Mouse (Mus musculus) forebrain, embryonic 11.5 days (tissue): Measurements from ENCODE around the gene Duox1. TPM values are rescaled to one million over a fixed set of nuclear protein-coding genes. Genes with fewer than 3 reads are reported as not detected.

Experiments used
- ATAC-seq: fragments of 200-750 bp; cut with Nextera tagmentation; replicated peaks from 2 replicates; pipeline ENCODE4 v1.8.0; 2017; ENCODE audit warnings: moderate TSS enrichment; ENCODE audit not compliant: low FRiP score
- DNase-seq: peaks from one replicate; pipeline ENCODE4 v3.0.0-alpha.2; 2017; ENCODE audit warnings: low spot score
- H3K27ac ChIP-seq: fragments of 300-500 bp; sonication (generic); 2 replicates; pipeline ENCODE4 v1.5.1; 2014; ENCODE audit warnings: low read depth, low read length
- H3K27me3 ChIP-seq: fragments of 300-500 bp; sonication (generic); 2 replicates; pipeline ENCODE4 v1.6.1; 2014; ENCODE audit warnings: mild to moderate bottlenecking, low read length, mixed read lengths; ENCODE audit not compliant: control insufficient read depth, insufficient read depth
- H3K36me3 ChIP-seq: fragments of 300-500 bp; sonication (generic); 2 replicates; pipeline ENCODE4 v1.6.1; 2014; ENCODE audit warnings: mild to moderate bottlenecking, low read length, moderate library complexity, mixed read lengths; ENCODE audit not compliant: control insufficient read depth, insufficient read depth
- H3K4me1 ChIP-seq: fragments of 300-500 bp; sonication (generic); replicated peaks from 2 replicates; pipeline ENCODE4 v1.6.1; 2014; ENCODE audit warnings: low read length, mixed read lengths; ENCODE audit not compliant: control insufficient read depth, insufficient read depth
- H3K4me2 ChIP-seq: fragments of 300-500 bp; sonication (generic); 2 replicates; pipeline ENCODE4 v1.6.1; 2014; ENCODE audit warnings: low read depth, mild to moderate bottlenecking, low read length, moderate library complexity, mixed read lengths; ENCODE audit not compliant: severe bottlenecking
- H3K4me3 ChIP-seq: fragments of 300-500 bp; sonication (generic); 2 replicates; pipeline ENCODE4 v1.5.1; 2014; ENCODE audit warnings: low read depth, low read length
- H3K9ac ChIP-seq: fragments of 300-500 bp; sonication (generic); 2 replicates; pipeline ENCODE4 v1.6.1; 2014; ENCODE audit warnings: low read length
- H3K9me3 ChIP-seq: fragments of 300-500 bp; sonication (generic); 2 replicates; pipeline ENCODE4 v1.6.1; 2016; ENCODE audit warnings: low read length, mixed read lengths; ENCODE audit not compliant: control insufficient read depth
- WGBS: fragments of 180-500 bp; shearing (Covaris S2); extraction: QIAGEN DNeasy Blood & Tissue Kit; methylation state at CpG from one replicate; pipeline ENCODE4 v1.1.7; 2014; 5-methylcytosine and 5-hydroxymethylcytosine counted together
- polyA plus RNA-seq: library from polyadenylated mRNA; unstranded; fragments of >200 nt; fragmentation: Nextera tagmentation; extraction: Ambion mirVana; gene quantifications from 2 replicates; pipeline ENCODE4 v1.2.1, GENCODE M21; 2014

The Duox1 gene
- polyA plus RNA-seq, 1 experiment from 2014 or later: not detected

DNA sequence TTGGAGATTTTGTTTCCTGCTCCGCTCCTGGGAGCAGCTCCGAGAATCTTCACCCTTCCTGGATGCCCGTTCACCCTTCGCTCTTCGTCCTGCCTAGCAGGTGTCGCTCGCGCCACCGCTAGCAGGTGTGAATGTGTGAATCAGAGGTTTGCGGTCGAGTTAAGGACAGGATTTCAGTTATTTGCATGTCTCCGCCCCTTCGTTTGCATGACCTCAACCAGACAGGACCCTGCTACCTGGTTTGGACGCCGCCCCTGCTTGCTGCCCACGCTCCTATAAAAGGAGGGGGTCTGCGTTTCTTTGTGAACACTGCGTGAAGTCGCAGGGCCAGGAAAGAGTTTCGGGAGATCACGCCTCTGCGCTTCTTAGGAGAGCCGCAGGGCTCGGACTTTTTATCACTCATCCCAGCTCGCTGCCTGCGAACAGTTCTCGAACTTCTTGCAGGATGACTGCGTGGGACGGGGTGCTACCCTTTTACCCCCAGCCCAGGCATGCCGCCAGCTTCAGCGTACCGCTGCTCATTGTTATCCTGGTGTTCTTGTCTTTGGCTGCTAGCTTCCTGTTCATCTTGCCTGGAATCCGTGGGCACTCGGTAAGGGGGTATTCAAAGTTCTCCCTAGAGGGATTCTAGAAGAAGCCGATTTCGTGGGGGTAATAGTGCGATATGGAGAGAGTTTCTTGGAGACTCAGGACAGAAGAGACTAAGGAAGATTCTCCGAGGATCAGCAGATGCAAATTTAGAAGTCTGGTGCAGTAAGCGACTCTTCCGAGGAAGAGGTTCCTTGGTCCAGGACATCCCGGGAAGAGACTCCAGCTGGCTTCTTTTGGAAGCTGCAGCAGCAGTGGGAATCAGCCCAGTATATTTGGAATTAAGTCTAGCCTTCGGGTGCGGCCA, 16.6 kb upstream of the Duox1 start, which contains the start of gene Duoxa2:
Gene Duoxa2 (plus strand): TSS at position 305 of the 895 bp plus-strand sequence.
- H3K36me3 ChIP-seq: no peaks in the 10 kb centered on the region
- H3K27me3 ChIP-seq: peaks cover 84% of the 10 kb centered on the region
- under 1% methylated on average over 43 of the region's 43 CpGs for WGBS
- DNase-seq: no peak
- ATAC-seq: no peak
- H3K4me1 ChIP-seq: peaks cover 22% of the 10 kb centered on the region
- H3K9me3 ChIP-seq: no peaks in the 10 kb centered on the region
- no peak within 1 kb of the TSS for H3K27ac ChIP-seq
- no peak within 1 kb of the TSS for H3K9ac ChIP-seq
- peak within 1 kb of the TSS; percentile 37 for H3K4me2 ChIP-seq
- H3K4me3 ChIP-seq: peak within 1 kb of the TSS; percentile 9

DNA sequence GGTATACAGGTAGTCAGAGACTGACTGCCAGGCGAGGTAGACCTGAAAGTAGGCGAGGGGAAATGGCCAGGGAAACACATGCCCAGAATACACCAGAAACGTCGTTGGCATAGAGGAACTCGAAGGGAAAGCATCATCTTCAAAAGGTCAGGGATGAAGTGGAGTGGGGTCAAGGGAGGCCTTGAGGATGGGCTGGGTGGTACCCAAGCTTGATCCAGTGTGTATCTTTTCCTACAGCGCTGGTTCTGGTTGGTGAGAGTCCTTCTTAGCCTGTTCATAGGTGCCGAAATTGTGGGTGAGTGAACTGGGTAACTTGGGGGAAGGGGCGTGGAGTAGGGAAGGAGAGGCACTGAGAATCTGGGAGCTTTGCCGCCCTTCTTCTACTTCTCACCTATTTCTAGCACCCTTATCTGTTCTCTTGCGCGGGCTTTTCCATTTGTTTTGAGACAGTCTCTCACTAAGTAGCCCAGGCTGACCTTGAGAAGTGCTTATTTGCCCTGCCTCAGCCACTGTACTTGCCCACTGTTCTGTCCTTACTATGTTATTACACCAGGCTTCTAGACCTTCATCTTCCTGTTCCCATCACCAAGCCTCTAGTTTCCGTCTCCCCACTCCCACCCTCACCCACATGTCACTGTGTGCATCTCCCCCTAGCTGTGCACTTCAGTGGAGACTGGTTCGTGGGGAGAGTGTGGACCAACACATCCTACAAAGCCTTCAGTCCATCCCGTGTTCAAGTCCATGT, 15.4 kb upstream of the Duox1 start:
- H3K4me3 ChIP-seq: no peak overlapping the region
- no peak overlapping the region for H3K27ac ChIP-seq
- no peaks in the 10 kb centered on the region for H3K9me3 ChIP-seq
- H3K9ac ChIP-seq: no peak overlapping the region
- H3K27me3 ChIP-seq: peaks cover 76% of the 10 kb centered on the region
- DNase-seq (no peak), ATAC-seq (no peak)
- H3K4me1 ChIP-seq: peaks cover 22% of the 10 kb centered on the region
- H3K36me3 ChIP-seq: no peaks in the 10 kb centered on the region
- WGBS: 7% methylated on average over 14 of the region's 14 CpGs
- no peak overlapping the region for H3K4me2 ChIP-seq

DNA sequence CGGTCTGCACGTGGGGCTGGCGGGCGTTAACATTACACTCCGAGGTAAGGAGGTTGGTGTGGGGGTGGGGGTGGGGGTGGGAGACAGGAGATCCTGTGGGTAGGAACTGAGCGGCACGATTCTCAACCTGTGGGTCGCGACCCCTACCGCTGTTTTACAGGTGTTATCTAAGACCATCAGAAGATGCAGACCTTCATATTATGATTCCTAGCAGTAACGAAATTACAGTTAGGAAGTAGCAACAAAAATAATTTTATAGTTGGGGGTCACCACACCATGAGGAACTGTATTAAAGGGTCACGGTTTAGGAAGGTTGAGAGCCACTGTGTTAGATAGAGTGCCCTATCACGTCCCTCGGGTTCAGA, 14.8 kb upstream of the Duox1 start:
- Histone ChIP-seq H3K9ac (no peak overlapping the region), H3K27ac (no peak overlapping the region), H3K36me3 (no peaks in the 10 kb centered on the region), H3K4me3 (no peak overlapping the region), H3K4me2 (no peak overlapping the region), H3K9me3 (no peaks in the 10 kb centered on the region), H3K27me3 (peaks cover 71% of the 10 kb centered on the region), H3K4me1 (peaks cover 22% of the 10 kb centered on the region)
- DNase-seq: no peak
- WGBS: 4% methylated on average over 14 of the region's 14 CpGs
- ATAC-seq: no peak

DNA sequence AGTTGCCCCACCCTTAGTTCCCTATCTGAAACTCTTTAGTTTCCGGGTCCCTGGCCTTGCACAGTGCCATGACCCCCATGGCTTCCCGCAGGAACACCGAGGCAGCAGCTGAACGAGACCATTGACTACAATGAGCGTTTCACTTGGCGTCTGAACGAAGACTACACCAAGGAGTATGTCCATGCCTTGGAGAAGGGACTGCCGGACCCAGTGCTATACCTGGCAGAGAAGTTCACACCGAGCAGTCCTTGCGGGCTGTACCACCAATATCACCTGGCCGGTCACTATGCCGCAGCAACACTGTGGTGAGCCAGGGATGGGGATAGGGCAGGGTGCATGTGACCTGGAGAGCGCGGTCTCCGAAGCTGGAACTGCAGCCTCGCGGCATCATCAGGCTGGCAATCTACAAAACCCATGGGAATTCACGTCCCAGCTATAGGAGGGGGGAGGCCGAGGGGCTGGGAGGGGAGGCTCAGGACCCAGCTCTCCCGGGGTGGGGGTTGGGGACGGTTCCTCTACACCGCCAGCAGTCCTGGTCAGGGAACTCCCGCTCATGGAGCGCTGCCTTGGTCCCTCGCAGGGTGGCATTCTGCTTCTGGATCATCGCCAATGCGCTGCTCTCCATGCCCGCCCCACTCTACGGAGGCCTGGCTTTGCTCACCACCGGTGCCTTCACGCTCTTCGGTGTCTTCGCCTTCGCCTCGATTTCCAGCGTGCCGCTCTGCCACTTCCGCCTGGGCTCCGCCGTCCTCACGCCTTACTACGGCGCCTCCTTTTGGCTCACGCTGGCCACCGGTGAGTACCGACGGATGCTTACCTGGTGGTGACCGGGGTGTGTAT, 14.2 kb upstream of the Duox1 start:
- peaks cover 22% of the 10 kb centered on the region for H3K4me1 ChIP-seq
- no peaks in the 10 kb centered on the region for H3K36me3 ChIP-seq
- ATAC-seq (peak; percentile 28; the same call in 1 of the 2 replicates), DNase-seq (peak; percentile 66)
- peaks cover 66% of the 10 kb centered on the region for H3K27me3 ChIP-seq
- H3K4me2 ChIP-seq: peak overlapping the region; percentile 46
- 1% methylated on average over 48 of the region's 48 CpGs for WGBS
- no peak overlapping the region for H3K27ac ChIP-seq
- H3K9ac ChIP-seq: peak overlapping the region; percentile 20; the same call in 1 of the 2 replicates
- H3K9me3 ChIP-seq: no peaks in the 10 kb centered on the region
- H3K4me3 ChIP-seq: peak overlapping the region; percentile 32

DNA sequence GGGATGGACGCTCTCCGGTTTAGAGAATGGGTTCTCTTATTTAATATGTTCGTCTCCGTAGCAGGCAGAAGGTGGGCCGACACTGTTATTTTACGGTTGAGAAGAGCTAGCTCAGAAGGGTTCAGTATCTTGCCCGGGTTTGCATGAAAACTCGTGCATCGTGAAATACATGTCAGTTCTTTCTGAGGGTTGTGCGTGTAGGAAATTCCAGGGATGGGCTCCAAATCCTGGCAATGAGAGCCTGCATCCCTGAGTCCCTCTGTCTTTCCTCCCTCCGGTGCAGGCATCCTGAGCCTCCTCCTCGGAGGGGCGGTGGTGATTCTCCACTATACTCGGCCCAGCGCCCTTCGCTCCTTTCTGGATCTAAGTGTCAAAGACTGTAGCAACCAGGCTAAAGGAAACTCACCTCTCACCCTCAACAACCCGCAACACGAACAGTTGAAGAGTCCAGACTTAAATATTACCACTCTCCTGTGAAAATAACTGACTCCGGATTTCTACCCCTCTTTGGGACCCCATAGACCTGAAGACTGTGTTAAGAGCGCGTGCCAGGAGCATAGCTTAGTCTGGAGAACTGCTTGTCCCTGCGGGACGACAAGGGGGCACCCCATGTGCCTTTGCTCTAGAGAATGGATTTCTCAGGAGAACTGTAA, 13.4 kb upstream of the Duox1 start:
- peaks cover 62% of the 10 kb centered on the region for H3K27me3 ChIP-seq
- no peak for ATAC-seq
- peak overlapping the region; percentile 46 for H3K4me2 ChIP-seq
- no peaks in the 10 kb centered on the region for H3K36me3 ChIP-seq
- no peak for DNase-seq
- peaks cover 22% of the 10 kb centered on the region for H3K4me1 ChIP-seq
- 4% methylated on average over 23 of the region's 23 CpGs for WGBS
- H3K4me3 ChIP-seq: peak overlapping the region; percentile 32
- H3K27ac ChIP-seq: no peak overlapping the region
- H3K9ac ChIP-seq: peak overlapping the region; percentile 20; the same call in 1 of the 2 replicates
- no peaks in the 10 kb centered on the region for H3K9me3 ChIP-seq

DNA sequence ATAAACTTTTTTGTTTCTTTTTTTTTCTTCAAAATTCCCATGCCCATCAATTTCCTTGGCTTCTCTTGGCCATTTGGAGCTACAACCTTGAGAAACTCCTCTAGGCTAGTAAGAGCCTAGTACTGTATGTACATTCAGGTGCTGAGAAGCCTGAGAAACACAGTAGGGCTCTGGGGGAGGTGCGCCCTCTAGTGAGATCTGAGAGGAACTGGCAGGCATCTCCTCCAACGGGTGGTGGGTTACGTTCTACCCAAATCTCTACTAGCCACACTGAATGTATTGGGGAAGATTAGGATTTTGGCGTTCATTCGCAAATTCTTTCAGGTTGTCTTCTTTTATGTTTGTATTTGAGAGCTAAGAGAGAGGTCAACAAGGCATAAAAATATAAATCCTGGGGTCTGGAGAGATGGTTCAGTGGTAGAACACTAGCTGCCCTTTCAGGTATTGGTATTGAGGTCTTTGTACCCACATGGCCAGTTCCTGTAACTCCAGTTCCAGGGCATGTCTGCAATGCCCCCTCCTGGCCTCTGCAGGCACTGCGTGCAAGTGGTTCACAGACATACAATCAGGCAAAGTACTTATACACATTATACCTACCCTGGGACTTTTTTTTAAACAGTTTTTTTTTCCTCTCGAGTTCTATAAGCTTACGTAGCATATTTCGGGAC, 12.8 kb upstream of the Duox1 start:
- 10% methylated on average over 9 of the region's 9 CpGs for WGBS
- peaks cover 56% of the 10 kb centered on the region for H3K27me3 ChIP-seq
- peaks cover 22% of the 10 kb centered on the region for H3K4me1 ChIP-seq
- no peaks in the 10 kb centered on the region for H3K36me3 ChIP-seq
- DNase-seq (peak; percentile 86), ATAC-seq (peak; percentile 66; the same call in 1 of the 2 replicates)
- no peaks in the 10 kb centered on the region for H3K9me3 ChIP-seq
- H3K27ac ChIP-seq: no peak overlapping the region
- no peak overlapping the region for H3K9ac ChIP-seq
- no peak overlapping the region for H3K4me3 ChIP-seq
- H3K4me2 ChIP-seq: no peak overlapping the region

DNA sequence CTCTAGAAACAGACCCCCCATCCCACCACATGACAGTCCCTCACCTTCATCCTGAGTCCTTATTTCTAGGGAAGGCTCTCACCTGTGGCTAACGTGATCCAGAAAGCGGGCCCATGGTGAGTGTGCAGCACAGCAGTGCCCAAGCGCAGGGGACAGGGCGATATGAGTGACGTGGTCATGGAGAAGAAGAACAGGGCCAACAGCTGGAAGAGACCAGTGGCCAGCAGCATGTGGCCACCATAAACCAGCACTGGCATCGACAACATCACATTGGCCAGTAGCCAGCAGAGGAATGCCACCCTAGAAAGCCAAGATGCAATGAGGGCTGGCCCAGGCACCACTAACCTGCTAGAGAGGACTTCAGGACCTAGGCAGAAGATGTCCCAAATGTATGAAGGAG, 10.9 kb upstream of the Duox1 start:
- H3K27ac ChIP-seq: no peak overlapping the region
- peaks cover 11% of the 10 kb centered on the region for H3K4me1 ChIP-seq
- DNase-seq (no peak), ATAC-seq (no peak)
- H3K4me3 ChIP-seq: no peak overlapping the region
- no peaks in the 10 kb centered on the region for H3K9me3 ChIP-seq
- no peak overlapping the region for H3K4me2 ChIP-seq
- 86% methylated on average over 6 of the region's 6 CpGs for WGBS
- H3K9ac ChIP-seq: no peak overlapping the region
- peaks cover 37% of the 10 kb centered on the region for H3K27me3 ChIP-seq
- no peaks in the 10 kb centered on the region for H3K36me3 ChIP-seq
